Comparison of ENCODE assay signal across 33 mouse cellular contexts in genomic region chr6:94412341-94412740, GRCm38 (mm10).
"Had no signal": no experiment of that assay in that cellular context is flagged by ENCODE, and none has a peak within 500 bp of the region (broad histone marks: within the 10 kb centered on the region; RNA-seq: fewer than 3 reads in every experiment).

No protein-coding gene starts in this region.

- H3K4me2 ChIP-seq: heart, embryonic 11.5 days; hindbrain, embryonic 12.5 days; hindbrain, embryonic 13.5 days; hindbrain, embryonic 14.5 days; hindbrain, embryonic 15.5 days; intestine, embryonic 15.5 days; kidney, embryonic 15.5 days had no signal

- DNase-seq: heart, postnatal 14 days; heart, postnatal 36 days; heart, postnatal 4 days; kidney, adult 11 months; kidney, adult 18-20 months; kidney, adult 2 months; kidney, adult 8-10 months; kidney, adult 9 months; kidney, postnatal 10 days; kidney, postnatal 14 days; kidney, postnatal 25 days; kidney, postnatal 36 days; kidney, postnatal 4 days; layer of hippocampus, adult 9-11 months; layer of hippocampus, postnatal 36 days had no signal

- H3K9me3 ChIP-seq: heart, embryonic 12.5 days; heart, embryonic 13.5 days; hindbrain, embryonic 10.5 days; hindbrain, embryonic 12.5 days; hindbrain, embryonic 13.5 days; hindbrain, embryonic 15.5 days; intestine, embryonic 15.5 days; kidney, embryonic 15.5 days had no signal

- H3K4me3 ChIP-seq: heart, embryonic 12.5 days; heart, embryonic 13.5 days; hindbrain, embryonic 10.5 days; hindbrain, embryonic 12.5 days; hindbrain, embryonic 13.5 days; hindbrain, embryonic 15.5 days; intestine, embryonic 15.5 days; kidney, embryonic 15.5 days; layer of hippocampus, adult 2 months; left cerebral cortex, adult 2 months had no signal

- H3K9ac ChIP-seq: heart, embryonic 12.5 days; heart, embryonic 13.5 days; hindbrain, embryonic 12.5 days; hindbrain, embryonic 13.5 days; hindbrain, embryonic 14.5 days; hindbrain, embryonic 15.5 days; intestine, embryonic 15.5 days; kidney, embryonic 15.5 days had no signal

- ATAC-seq: hindbrain, embryonic 16.5 days; hindbrain, postnatal 0 days; inflammation-experienced regulatory T-cells, adult 6 months; intestine, embryonic 15.5 days; intestine, embryonic 16.5 days; intestine, postnatal 0 days had no signal

- H3K27me3 ChIP-seq: heart, embryonic 12.5 days; heart, embryonic 13.5 days; hindbrain, embryonic 12.5 days; hindbrain, embryonic 13.5 days; hindbrain, embryonic 15.5 days; intestine, embryonic 15.5 days; kidney, embryonic 15.5 days had no signal

- H3K27ac ChIP-seq: hindbrain, embryonic 10.5 days; hindbrain, embryonic 12.5 days; hindbrain, embryonic 13.5 days; hindbrain, embryonic 14.5 days; hindbrain, embryonic 15.5 days; hindbrain, postnatal 0 days; intestine, embryonic 15.5 days; kidney, embryonic 15.5 days; kidney, postnatal 0 days; layer of hippocampus, adult 2 months; left cerebral cortex, adult 2 months had no signal

- H3K4me1 ChIP-seq: hindbrain, embryonic 12.5 days; hindbrain, embryonic 13.5 days; hindbrain, embryonic 15.5 days; intestine, embryonic 15.5 days; kidney, embryonic 15.5 days had no signal

- H3K36me3 ChIP-seq: heart, embryonic 12.5 days; heart, embryonic 13.5 days; hindbrain, embryonic 10.5 days; hindbrain, embryonic 12.5 days; hindbrain, embryonic 13.5 days; hindbrain, embryonic 15.5 days; intestine, embryonic 15.5 days; kidney, embryonic 15.5 days had no signal
